Comparison of ENCODE assay signal across 1 mouse cellular context in the genomic region with DNA sequence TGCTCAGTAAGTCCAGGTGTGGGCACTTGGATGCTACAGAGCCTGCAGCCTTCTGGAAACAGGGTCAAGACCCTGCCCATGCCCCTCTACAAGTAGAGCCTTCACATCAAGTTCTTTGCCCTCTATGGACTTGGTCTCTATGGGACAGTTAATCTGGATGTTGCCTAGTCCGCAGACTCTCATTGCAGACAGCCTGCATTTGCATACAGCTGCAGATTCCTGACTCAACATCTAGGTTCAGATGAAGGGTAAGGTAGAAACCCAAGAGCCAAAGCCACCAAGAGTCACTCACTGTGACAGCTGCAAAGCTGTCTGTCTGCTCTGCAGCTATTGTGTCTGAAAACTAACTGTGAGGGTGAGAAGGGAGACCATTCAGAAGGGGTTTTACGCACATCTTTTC.
TF ChIP-seq lines count a peak whose summit lies in the region.

No protein-coding gene starts in this region.

TF ChIP-seq in CH12.LX, 34 proteins besides CTCF, POLR2A, EP300 and RAD21 (continued from another document):
- TF ChIP-seq SIN3A (IDR thresholded peaks at IDR 0.05; ENCODE audit: low read length) = peak; percentile 53
- TF ChIP-seq KAT2A (IDR thresholded peaks at IDR 0.05; ENCODE audit: insufficient replicate concordance, low read length) = no peak
- 0 out of 2 replicates have a peak, but pooled peaks have one; percentile 28 for TF ChIP-seq NRF1 (IDR thresholded peaks at IDR 0.05; ENCODE audit: low read depth, low read length)
- TF ChIP-seq USF2 (conservative IDR thresholded peaks at IDR 0.05; ENCODE audit: low read depth, low read length) = no peak
- peak; percentile 93 for TF ChIP-seq ETS1 (conservative IDR thresholded peaks at IDR 0.05; ENCODE audit: low read depth, low read length)
- peak; percentile 62 for TF ChIP-seq BHLHE40 (IDR thresholded peaks at IDR 0.05; ENCODE audit: low read depth, low read length)
TF ChIP-seq in CH12.LX: peak in this region for 15.
